Mouse (Mus musculus) adrenal gland, adult 18-20 months (tissue): ENCODE results near the gene Mdga1. TPM values are rescaled to one million over a fixed set of nuclear protein-coding genes. Genes with fewer than 3 reads are reported as not detected.
A peak's percentile ranks its signal among the peaks of the same experiment; 100 is the strongest.
"Not testable (repeated sequence)": the region's sequence is repeated elsewhere in the genome, so short reads cannot be mapped to it uniquely, and the experiment has no call there.

ENCODE experiments used
- DNase-seq, 2 experiments: peaks; one replicate each; pipeline ENCODE4 v3.0.0; 2021 to 2022; ENCODE audit warnings: low spot score in 2 of 2
- total RNA-seq, 2 experiments: library from RNA; stranded (reverse); gene quantifications; 1 replicate in 1 of 2; 2 replicates in 1 of 2; pipeline ENCODE4 v1.2.3; 2021

The Mdga1 gene
- total RNA-seq, 2 experiments from 2014 or later: 0.23 to 1.2 TPM

GRCm38 (mm10) chr17:29814758-29815157 lies 155.1 kb downstream of the Mdga1 start:
- DNase-seq: no peak

DNA sequence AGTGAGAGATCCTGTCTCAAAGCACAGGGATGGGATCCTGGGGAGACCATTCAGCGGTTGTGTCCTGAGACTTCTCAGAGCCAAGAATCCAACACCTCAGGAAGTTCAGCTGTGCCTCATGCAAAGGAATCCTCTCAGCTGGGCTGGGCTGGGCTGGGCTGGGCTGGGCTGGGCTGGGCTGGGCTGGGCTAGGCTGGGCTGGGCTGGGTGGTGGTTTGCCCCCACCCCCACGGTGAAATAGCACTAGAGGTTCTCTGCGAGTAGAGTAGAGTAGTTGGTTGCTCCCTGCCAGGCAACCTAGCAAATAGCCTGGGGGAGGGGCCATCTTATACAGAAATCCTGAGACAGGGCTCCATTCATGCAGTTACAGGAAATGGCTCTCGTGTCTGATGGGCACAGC lies 156.6 kb downstream of the Mdga1 start:
- DNase-seq: no peak

- DNase-seq: no peak
Measured at GRCm38 (mm10) chr17:29803545-29803944, 166.3 kb downstream of the Mdga1 start.

- peak; percentile 64 to 75 for DNase-seq
Measured at GRCm38 (mm10) chr17:29801358-29801757, 168.5 kb downstream of the Mdga1 start.

DNA sequence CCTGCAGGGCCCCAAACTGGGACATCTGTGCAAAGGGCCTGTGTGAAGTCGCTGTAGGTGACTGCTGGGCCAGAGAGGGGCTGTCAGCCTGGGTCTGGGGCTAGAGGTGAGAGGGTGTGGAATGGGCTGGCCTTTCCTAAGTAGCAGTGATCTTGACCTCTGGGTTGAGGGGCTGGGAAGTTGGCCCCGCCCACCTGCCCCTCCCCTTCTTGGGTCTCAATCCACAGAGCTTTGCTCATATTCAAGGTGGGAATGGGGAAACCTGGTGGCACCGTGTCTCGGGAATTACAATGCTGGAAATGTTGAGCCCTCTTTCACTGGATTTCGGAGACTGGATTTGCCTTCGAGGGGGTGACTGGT lies 169.8 kb downstream of the Mdga1 start:
- DNase-seq: no peak

DNA sequence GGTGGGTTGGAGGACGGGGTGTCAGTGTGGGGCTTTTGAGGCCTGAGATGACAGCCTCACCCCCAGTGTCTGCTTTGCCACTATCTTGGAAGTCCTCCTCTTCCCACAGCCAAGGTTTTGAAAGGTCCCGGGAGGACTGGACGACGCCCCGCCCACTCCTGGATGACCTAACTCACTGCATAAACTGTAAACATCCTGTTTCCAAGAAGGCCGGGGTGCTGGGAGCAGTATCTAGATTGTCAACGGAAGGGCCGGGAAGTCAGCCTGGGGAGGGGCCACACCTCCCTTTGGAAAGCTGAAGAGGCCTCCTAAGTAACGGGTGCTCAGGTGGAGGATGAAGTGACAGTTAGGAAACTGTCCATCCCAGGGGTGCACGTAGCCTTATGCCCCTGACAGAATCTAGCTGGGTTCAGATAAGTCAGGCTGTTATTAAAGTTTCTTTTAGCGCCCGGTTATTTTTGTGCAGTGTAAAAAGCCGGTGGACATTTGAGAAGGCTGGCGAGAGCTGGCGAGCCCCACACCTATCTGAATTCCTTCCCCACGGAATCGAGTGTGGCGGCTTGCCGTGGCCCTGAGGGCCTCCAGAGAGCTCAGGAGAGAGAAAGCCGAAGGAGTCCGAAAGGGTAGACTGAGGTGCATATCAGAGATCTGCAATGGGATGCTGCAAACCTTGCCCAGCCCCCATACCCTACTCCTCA lies 170.3 kb downstream of the Mdga1 start:
- DNase-seq: no peak

GRCm38 (mm10) chr17:29798151-29798550 lies 171.7 kb downstream of the Mdga1 start:
- DNase-seq: no peak

GRCm38 (mm10) chr17:29796787-29797186 lies 173.1 kb downstream of the Mdga1 start:
- no peak for DNase-seq

GRCm38 (mm10) chr17:29796086-29796485 lies 173.8 kb downstream of the Mdga1 start:
- peak; percentile 76 to 82 for DNase-seq

DNA sequence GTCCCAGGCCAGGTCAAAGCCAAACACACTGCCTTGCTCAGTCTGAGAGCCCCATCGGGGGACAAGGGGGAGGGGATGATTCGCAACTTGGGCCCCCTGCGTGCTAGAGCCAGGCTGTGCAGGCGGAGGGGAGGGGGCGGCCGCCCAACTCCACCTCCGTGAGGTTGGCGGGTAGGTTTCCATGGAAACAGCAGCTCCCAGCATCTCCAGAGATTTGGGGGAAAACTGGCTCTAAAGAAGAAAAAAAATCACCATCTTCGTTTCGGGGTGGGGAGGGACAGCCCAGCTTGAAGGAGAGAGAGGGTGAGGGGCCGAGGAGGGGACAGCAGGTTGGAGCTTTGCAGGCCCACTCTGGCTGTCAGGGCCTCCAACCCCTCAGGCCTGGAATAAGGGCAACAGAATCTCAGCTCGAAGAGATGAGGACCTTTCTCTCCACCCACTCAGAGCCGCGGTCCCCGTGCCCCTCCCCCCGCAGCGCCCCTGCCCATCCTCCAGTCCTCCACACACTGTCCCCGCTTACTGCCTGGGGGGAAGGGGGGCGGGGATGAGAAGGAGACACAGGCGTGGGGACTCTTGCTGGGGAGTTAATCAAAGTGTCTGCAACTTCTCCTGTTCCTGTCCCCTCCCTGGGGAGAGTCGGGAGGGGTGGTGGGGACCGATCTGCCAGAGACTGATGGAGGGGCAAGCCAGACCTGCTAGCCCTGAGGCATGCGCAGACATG lies 174.7 kb downstream of the Mdga1 start:
- no peak for DNase-seq

GRCm38 (mm10) chr17:29791531-29792050 lies 178.3 kb downstream of the Mdga1 start:
- no peak for DNase-seq

- DNase-seq: no peak
Measured at GRCm38 (mm10) chr17:29790231-29790740, 179.6 kb downstream of the Mdga1 start.

- no peak for DNase-seq
Measured at GRCm38 (mm10) chr17:29789715-29790114, 180.2 kb downstream of the Mdga1 start.

DNA sequence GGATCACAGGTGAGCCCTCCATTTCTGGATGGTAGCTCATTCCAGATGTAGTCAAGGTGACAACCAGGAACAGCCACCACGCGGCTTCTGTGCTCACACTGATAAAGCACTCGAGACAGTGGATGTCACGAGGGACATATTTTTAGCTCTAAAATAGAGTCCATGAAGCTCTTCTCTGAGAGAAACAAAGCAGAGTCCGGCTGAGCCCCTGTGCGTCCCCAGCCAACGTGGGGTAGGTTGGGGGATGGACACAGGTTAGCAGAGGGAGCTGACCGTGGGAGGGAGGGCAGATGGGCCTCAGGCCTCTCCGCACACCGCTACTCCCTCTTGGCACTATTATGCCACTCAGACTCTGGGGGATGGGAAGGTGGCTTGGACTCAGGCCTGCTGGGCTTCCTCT lies 181.3 kb downstream of the Mdga1 start:
- no peak for DNase-seq

GRCm38 (mm10) chr17:29784820-29785219 lies 185.1 kb downstream of the Mdga1 start:
- no peak for DNase-seq

DNA sequence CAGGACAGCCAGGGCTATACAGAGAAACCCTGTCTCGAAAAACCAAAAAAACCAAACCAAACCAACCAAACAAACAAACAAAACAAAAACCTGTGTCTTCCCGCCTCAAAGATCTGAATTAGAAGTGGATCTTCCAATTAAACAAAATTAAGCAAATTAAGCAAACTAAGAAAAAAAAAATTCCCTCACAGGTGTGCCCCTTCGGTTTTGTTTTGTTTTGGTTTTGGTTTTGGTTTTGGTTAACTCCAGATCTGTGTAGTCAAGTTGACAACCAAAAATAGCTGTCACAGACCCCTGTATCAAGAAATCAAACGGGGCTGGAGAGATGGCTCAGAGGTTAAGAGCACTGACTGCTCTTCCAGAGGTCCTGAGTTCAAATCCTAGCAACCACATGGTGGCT lies 188.4 kb downstream of the Mdga1 start:
- DNase-seq: not testable (repeated sequence)

DNA sequence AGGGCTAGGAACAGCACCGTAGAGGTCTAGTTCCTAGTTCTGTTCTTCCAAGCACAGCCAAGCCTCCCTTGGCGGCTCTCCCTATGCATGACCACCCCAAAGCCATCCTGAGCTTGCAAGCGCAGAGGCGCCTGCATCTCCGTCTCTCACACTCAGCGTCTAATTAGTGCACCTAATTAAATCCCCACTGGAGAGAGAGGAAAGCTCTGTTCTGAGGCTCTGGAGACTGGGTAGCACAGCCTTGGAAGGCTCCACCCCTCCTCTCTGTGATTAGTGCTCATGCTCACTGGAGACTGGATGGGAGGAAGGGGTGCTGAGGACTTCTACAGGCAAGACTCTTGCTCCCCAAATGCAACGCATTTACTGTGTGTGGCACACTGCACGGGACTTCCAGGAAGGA lies 191.9 kb downstream of the Mdga1 start:
- no peak for DNase-seq

Other genes starting within 250 kb of the Mdga1 start
- gene Zfand3, start 34.6 kb upstream of the Mdga1 start, total RNA-seq: 100 to 1,000 TPM; 162 to 171 TPM